Mouse (Mus musculus) forelimb bud, embryonic 11.5 days (tissue): ENCODE results near the gene Lrrc45.
A peak's percentile ranks its signal among the peaks of the same experiment; 100 is the strongest.
"Not testable (repeated sequence)": the region's sequence is repeated elsewhere in the genome, so short reads cannot be mapped to it uniquely, and the experiment has no call there.

Experiments
- DNase-seq: peaks from one replicate; pipeline ENCODE4 v3.0.0-alpha.2; 2012; ENCODE audit warnings: low read depth, low spot score

Gene Lrrc45

GRCm38 (mm10) chr11:120726243-120727168, 12.8 kb downstream of the Lrrc45 start:
- no peak for DNase-seq

- peak; percentile 92 for DNase-seq
Measured at GRCm38 (mm10) chr11:120727169-120727527, 13.4 kb downstream of the Lrrc45 start, which contains the start of gene Dcxr. Dcxr (minus strand) TSS chr11:120727281.

- no peak for DNase-seq
Measured at GRCm38 (mm10) chr11:120727564-120727963, 13.8 kb downstream of the Lrrc45 start.

- no peak for DNase-seq
Measured at GRCm38 (mm10) chr11:120728530-120729240, 15.0 kb downstream of the Lrrc45 start.

GRCm38 (mm10) chr11:120729432-120730050, 15.8 kb downstream of the Lrrc45 start:
- DNase-seq, result peak; percentile 80

- no peak for DNase-seq
Measured at GRCm38 (mm10) chr11:120730331-120730870, 16.7 kb downstream of the Lrrc45 start.

GRCm38 (mm10) chr11:120731395-120731794, 17.7 kb downstream of the Lrrc45 start:
- no peak for DNase-seq

- no peak for DNase-seq
Measured at GRCm38 (mm10) chr11:120731858-120732680, 18.3 kb downstream of the Lrrc45 start, which contains the start of gene Cbr2. Cbr2 (minus strand) TSS chr11:120732114.

- no peak for DNase-seq
Measured at GRCm38 (mm10) chr11:120733521-120733920, 19.8 kb downstream of the Lrrc45 start.

- DNase-seq, result no peak
Measured at GRCm38 (mm10) chr11:120736424-120736823, 22.7 kb downstream of the Lrrc45 start.

- no peak for DNase-seq
Measured at GRCm38 (mm10) chr11:120740981-120741380, 27.3 kb downstream of the Lrrc45 start.

GRCm38 (mm10) chr11:120744121-120744701, 30.5 kb downstream of the Lrrc45 start:
- DNase-seq, result no peak

GRCm38 (mm10) chr11:120747974-120748373, 34.2 kb downstream of the Lrrc45 start:
- DNase-seq, result no peak

- no peak for DNase-seq
Measured at GRCm38 (mm10) chr11:120749430-120749829, 35.7 kb downstream of the Lrrc45 start.

GRCm38 (mm10) chr11:120751606-120752005, 37.9 kb downstream of the Lrrc45 start:
- DNase-seq, result no peak

GRCm38 (mm10) chr11:120760236-120760635, 46.5 kb downstream of the Lrrc45 start:
- DNase-seq, result no peak

GRCm38 (mm10) chr11:120761811-120762671, 48.3 kb downstream of the Lrrc45 start:
- no peak for DNase-seq

- not testable (repeated sequence) for DNase-seq
Measured at GRCm38 (mm10) chr11:120762672-120763041, 48.9 kb downstream of the Lrrc45 start, which contains the start of gene Hmga1b. Hmga1b (plus strand) TSS chr11:120762794.
